Mouse (Mus musculus): ENCODE data around the gene Lcn11. TPM values are rescaled to one million over a fixed set of nuclear protein-coding genes. Genes with fewer than 3 reads are reported as not detected.

Lcn11 gene
- polyA plus RNA-seq, 1 experiment from 2014 or later = not detected

DNA sequence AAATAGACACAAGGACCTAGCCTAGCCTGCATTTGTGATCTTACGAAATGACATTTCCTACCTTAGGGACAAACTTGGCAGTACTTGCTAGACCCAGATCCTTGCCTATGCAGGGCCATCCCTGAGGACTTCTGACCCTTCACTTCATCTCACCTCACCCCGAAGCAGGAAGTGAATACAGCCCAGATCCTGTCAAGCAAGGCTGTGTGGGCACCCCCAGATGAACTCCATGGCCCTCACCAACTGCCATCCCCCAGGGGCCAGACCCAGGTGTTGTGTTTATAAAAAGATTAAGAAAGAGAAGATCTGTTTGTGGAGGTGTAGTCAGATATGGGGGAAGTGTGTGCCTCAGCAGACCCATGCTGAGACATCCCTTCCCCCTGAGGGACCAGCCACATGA, 2.2 kb upstream of the Lcn11 start:
- Histone ChIP-seq H3K9me3 (ENCODE audit: control insufficient read depth, low read length) (no peaks in the 10 kb centered on the region), H3K4me1 (ENCODE audit: control insufficient read depth, insufficient read depth, low read length) (no peaks in the 10 kb centered on the region), H3K4me2 (ENCODE audit: low read depth, low read length) (no peak overlapping the region), H3K27me3 (ENCODE audit: control insufficient read depth, insufficient read depth, low read length) (no peaks in the 10 kb centered on the region), H3K9ac (replicated peaks; ENCODE audit: low read depth, low read length) (no peak overlapping the region), H3K27ac (ENCODE audit: low read depth, low read length) (no peak overlapping the region), H3K36me3 (ENCODE audit: control insufficient read depth, insufficient read depth, low read length) (no peaks in the 10 kb centered on the region), H3K4me3 (ENCODE audit: low read depth, low read length) (no peak overlapping the region)
- 81% methylated on average over 2 of the region's 2 CpGs for whole genome bisulfite sequencing
- ATAC-seq (ENCODE audit: low read depth) = no peak

DNA sequence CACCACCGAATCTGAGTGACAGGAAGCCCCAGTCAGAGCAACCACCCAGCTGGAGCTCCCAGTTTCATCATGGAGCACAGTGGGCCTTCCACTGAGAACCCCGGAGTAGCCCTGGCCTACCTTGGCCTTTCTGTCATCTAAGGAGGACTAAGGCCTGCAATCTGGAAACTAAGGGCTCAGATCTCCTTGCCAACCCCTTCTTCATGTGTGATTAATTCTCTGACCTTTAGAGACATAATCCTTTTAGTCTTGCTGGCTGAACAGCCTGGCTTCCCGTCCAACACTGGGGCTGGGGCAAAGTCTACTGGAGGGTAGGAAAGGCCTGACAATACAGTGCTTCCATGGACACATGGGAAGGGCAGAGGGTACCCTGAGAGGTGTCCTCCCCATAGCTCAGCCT, 826 bp upstream of the Lcn11 start:
- ATAC-seq (ENCODE audit: low read depth) = no peak
- no peaks in the 10 kb centered on the region for H3K9me3 ChIP-seq (ENCODE audit: control insufficient read depth, low read length)
- H3K4me2 ChIP-seq (ENCODE audit: low read depth, low read length) = no peak overlapping the region
- no peaks in the 10 kb centered on the region for H3K27me3 ChIP-seq (ENCODE audit: control insufficient read depth, insufficient read depth, low read length)
- H3K27ac ChIP-seq (ENCODE audit: low read depth, low read length) = no peak overlapping the region
- no peaks in the 10 kb centered on the region for H3K36me3 ChIP-seq (ENCODE audit: control insufficient read depth, insufficient read depth, low read length)
- H3K9ac ChIP-seq (replicated peaks; ENCODE audit: low read depth, low read length) = no peak overlapping the region
- no peak overlapping the region for H3K4me3 ChIP-seq (ENCODE audit: low read depth, low read length)
- no peaks in the 10 kb centered on the region for H3K4me1 ChIP-seq (ENCODE audit: control insufficient read depth, insufficient read depth, low read length)
- 82% methylated on average over 3 of the region's 3 CpGs for WGBS

DNA sequence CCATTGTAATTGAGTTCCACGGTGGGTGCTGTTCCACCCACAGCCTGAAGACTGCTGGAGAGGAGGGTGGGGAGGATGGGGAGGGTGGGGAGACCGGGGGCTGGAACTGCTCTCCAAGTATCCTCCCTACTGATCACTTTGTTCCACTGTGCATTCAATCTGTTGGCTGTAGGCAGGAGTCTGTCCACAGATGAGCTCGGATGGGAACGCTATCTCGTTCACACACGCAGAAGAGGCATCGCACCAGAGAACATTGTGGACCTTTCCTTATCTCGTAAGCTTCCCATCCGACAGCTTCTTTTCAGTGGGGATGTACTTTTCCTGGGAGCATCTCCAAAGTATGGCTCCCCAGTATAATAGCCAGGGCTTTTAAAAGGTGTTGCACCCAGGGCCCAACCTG, 2.3 kb downstream of the Lcn11 start:
- H3K9ac ChIP-seq (replicated peaks; ENCODE audit: low read depth, low read length) = no peak overlapping the region
- H3K4me2 ChIP-seq (ENCODE audit: low read depth, low read length) = no peak overlapping the region
- H3K27me3 ChIP-seq (ENCODE audit: control insufficient read depth, insufficient read depth, low read length) = no peaks in the 10 kb centered on the region
- H3K36me3 ChIP-seq (ENCODE audit: control insufficient read depth, insufficient read depth, low read length) = no peaks in the 10 kb centered on the region
- ATAC-seq (ENCODE audit: low read depth) = no peak
- no peak overlapping the region for H3K4me3 ChIP-seq (ENCODE audit: low read depth, low read length)
- no peaks in the 10 kb centered on the region for H3K4me1 ChIP-seq (ENCODE audit: control insufficient read depth, insufficient read depth, low read length)
- H3K9me3 ChIP-seq (ENCODE audit: control insufficient read depth, low read length) = no peaks in the 10 kb centered on the region
- 94% methylated on average over 9 of the region's 9 CpGs for WGBS
- no peak overlapping the region for H3K27ac ChIP-seq (ENCODE audit: low read depth, low read length)

GRCm38 (mm10) chr2:25780921-25781320, 4.1 kb downstream of the Lcn11 start:
- Histone ChIP-seq H3K9me3 (ENCODE audit: control insufficient read depth, low read length) (no peaks in the 10 kb centered on the region), H3K4me3 (ENCODE audit: low read depth, low read length) (no peak overlapping the region), H3K27me3 (ENCODE audit: control insufficient read depth, insufficient read depth, low read length) (no peaks in the 10 kb centered on the region), H3K9ac (replicated peaks; ENCODE audit: low read depth, low read length) (no peak overlapping the region), H3K27ac (ENCODE audit: low read depth, low read length) (no peak overlapping the region), H3K4me1 (ENCODE audit: control insufficient read depth, insufficient read depth, low read length) (no peaks in the 10 kb centered on the region), H3K4me2 (ENCODE audit: low read depth, low read length) (no peak overlapping the region), H3K36me3 (ENCODE audit: control insufficient read depth, insufficient read depth, low read length) (no peaks in the 10 kb centered on the region)
- WGBS = 62% methylated on average over 4 of the region's 4 CpGs
- no peak for ATAC-seq (ENCODE audit: low read depth)

DNA sequence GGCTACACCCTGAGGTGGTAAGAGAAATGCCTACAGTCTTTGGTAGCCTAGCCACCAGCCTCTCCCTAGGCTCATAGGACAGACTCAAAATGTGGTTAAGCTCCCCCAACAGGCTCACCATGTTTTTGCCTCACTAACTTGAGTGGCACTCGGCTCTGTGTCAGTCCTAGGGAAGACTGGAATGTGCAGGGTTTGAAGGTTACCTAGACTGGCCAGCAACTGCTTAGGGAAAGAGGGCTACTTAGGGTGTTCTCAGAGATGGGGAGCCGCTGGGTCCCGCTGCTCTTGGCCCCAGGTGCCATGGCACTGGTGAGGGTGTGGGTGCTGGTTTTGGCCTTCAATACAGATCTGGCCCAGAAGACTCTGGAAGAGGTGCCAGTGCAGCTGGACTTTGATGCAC, 5.1 kb downstream of the Lcn11 start, which contains the start of gene Gm13539:
TSS of gene Gm13539 (plus strand) at position 301 of the 400 bp plus-strand sequence.
- no peak within 1 kb of the TSS for H3K9ac ChIP-seq (replicated peaks; ENCODE audit: low read depth, low read length)
- no peaks in the 10 kb centered on the region for H3K4me1 ChIP-seq (ENCODE audit: control insufficient read depth, insufficient read depth, low read length)
- no peak within 1 kb of the TSS for H3K27ac ChIP-seq (ENCODE audit: low read depth, low read length)
- H3K9me3 ChIP-seq (ENCODE audit: control insufficient read depth, low read length) = no peaks in the 10 kb centered on the region
- no peak within 1 kb of the TSS for H3K4me3 ChIP-seq (ENCODE audit: low read depth, low read length)
- H3K36me3 ChIP-seq (ENCODE audit: control insufficient read depth, insufficient read depth, low read length) = no peaks in the 10 kb centered on the region
- no peaks in the 10 kb centered on the region for H3K27me3 ChIP-seq (ENCODE audit: control insufficient read depth, insufficient read depth, low read length)
- no peak within 1 kb of the TSS for H3K4me2 ChIP-seq (ENCODE audit: low read depth, low read length)
- ATAC-seq (ENCODE audit: low read depth) = no peak
- WGBS = 91% methylated on average over 3 of the region's 3 CpGs

- no peak overlapping the region for H3K4me2 ChIP-seq (ENCODE audit: low read depth, low read length)
- no peaks in the 10 kb centered on the region for H3K4me1 ChIP-seq (ENCODE audit: control insufficient read depth, insufficient read depth, low read length)
- no peaks in the 10 kb centered on the region for H3K36me3 ChIP-seq (ENCODE audit: control insufficient read depth, insufficient read depth, low read length)
- no peak for ATAC-seq (ENCODE audit: low read depth)
- H3K4me3 ChIP-seq (ENCODE audit: low read depth, low read length) = no peak overlapping the region
- H3K9me3 ChIP-seq (ENCODE audit: control insufficient read depth, low read length) = no peaks in the 10 kb centered on the region
- no peak overlapping the region for H3K27ac ChIP-seq (ENCODE audit: low read depth, low read length)
- no peak overlapping the region for H3K9ac ChIP-seq (replicated peaks; ENCODE audit: low read depth, low read length)
- WGBS = 74% methylated on average over 5 of the region's 5 CpGs
- H3K27me3 ChIP-seq (ENCODE audit: control insufficient read depth, insufficient read depth, low read length) = no peaks in the 10 kb centered on the region
Measured at GRCm38 (mm10) chr2:25785573-25786322, 8.9 kb downstream of the Lcn11 start.

DNA sequence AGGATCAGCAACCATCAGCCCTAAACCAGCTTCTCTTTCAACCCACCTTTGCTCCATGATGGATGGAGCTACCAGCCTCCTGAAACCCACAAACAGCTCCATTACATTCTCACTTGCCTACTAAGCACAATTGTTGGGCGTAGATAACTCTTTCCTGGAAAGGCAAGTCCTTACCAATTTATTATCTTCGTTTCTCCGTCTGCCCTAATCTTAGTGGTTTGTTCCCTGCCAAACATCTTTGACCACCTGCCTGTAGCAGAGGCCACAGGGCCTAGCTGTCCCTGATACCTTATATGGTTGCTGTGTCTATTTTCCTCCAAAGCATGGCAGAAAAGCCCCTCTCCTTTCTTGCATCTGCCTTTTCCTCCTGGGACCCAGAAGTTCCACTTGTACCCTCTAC, 12.3 kb downstream of the Lcn11 start:
- Histone ChIP-seq H3K4me3 (ENCODE audit: low read depth, low read length) (no peak overlapping the region), H3K4me2 (ENCODE audit: low read depth, low read length) (no peak overlapping the region), H3K9me3 (ENCODE audit: control insufficient read depth, low read length) (no peaks in the 10 kb centered on the region), H3K27me3 (ENCODE audit: control insufficient read depth, insufficient read depth, low read length) (no peaks in the 10 kb centered on the region), H3K9ac (replicated peaks; ENCODE audit: low read depth, low read length) (no peak overlapping the region), H3K4me1 (ENCODE audit: control insufficient read depth, insufficient read depth, low read length) (no peaks in the 10 kb centered on the region), H3K27ac (ENCODE audit: low read depth, low read length) (no peak overlapping the region), H3K36me3 (ENCODE audit: control insufficient read depth, insufficient read depth, low read length) (no peaks in the 10 kb centered on the region)
- ATAC-seq (ENCODE audit: low read depth) = no peak
- 89% methylated on average over 3 of the region's 3 CpGs for WGBS

- WGBS = 50% methylated on average over 2 of the region's 2 CpGs
- no peaks in the 10 kb centered on the region for H3K4me1 ChIP-seq (ENCODE audit: control insufficient read depth, insufficient read depth, low read length)
- H3K4me2 ChIP-seq (ENCODE audit: low read depth, low read length) = no peak overlapping the region
- H3K27me3 ChIP-seq (ENCODE audit: control insufficient read depth, insufficient read depth, low read length) = no peaks in the 10 kb centered on the region
- no peak overlapping the region for H3K4me3 ChIP-seq (ENCODE audit: low read depth, low read length)
- no peaks in the 10 kb centered on the region for H3K36me3 ChIP-seq (ENCODE audit: control insufficient read depth, insufficient read depth, low read length)
- no peaks in the 10 kb centered on the region for H3K9me3 ChIP-seq (ENCODE audit: control insufficient read depth, low read length)
- no peak overlapping the region for H3K9ac ChIP-seq (replicated peaks; ENCODE audit: low read depth, low read length)
- no peak for ATAC-seq (ENCODE audit: low read depth)
- H3K27ac ChIP-seq (ENCODE audit: low read depth, low read length) = no peak overlapping the region
Measured at GRCm38 (mm10) chr2:25797635-25798034, 20.8 kb downstream of the Lcn11 start.

DNA sequence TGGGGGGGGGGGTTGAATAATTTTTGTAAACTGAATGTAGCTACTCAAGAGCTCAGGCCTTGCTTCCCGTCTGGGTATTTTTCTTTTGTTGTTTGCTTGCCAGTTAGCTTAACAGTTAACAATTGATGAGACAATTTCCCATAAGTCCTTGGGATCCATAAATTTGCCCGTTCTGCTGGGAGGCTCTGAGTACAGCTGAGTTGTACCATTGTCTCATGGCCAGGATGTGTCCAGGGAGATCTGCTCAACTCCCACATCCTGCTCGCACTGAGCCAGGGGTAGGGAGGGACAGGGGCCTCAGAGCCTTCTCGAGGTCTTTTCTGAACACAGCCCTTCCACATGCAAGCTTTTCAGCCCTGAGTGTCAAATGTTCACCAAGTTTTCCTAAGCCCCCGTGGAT, 21.2 kb downstream of the Lcn11 start:
- no peak overlapping the region for H3K4me3 ChIP-seq (ENCODE audit: low read depth, low read length)
- H3K4me2 ChIP-seq (ENCODE audit: low read depth, low read length) = no peak overlapping the region
- no peaks in the 10 kb centered on the region for H3K4me1 ChIP-seq (ENCODE audit: control insufficient read depth, insufficient read depth, low read length)
- H3K9ac ChIP-seq (replicated peaks; ENCODE audit: low read depth, low read length) = no peak overlapping the region
- no peak for ATAC-seq (ENCODE audit: low read depth)
- H3K27me3 ChIP-seq (ENCODE audit: control insufficient read depth, insufficient read depth, low read length) = no peaks in the 10 kb centered on the region
- WGBS = 38% methylated on average over 5 of the region's 5 CpGs
- no peak overlapping the region for H3K27ac ChIP-seq (ENCODE audit: low read depth, low read length)
- H3K36me3 ChIP-seq (ENCODE audit: control insufficient read depth, insufficient read depth, low read length) = no peaks in the 10 kb centered on the region
- H3K9me3 ChIP-seq (ENCODE audit: control insufficient read depth, low read length) = no peaks in the 10 kb centered on the region

Measured in neural tube, embryonic 14.5 days (tissue).